Mouse (Mus musculus): ENCODE results near the gene Aprt.

DNA sequence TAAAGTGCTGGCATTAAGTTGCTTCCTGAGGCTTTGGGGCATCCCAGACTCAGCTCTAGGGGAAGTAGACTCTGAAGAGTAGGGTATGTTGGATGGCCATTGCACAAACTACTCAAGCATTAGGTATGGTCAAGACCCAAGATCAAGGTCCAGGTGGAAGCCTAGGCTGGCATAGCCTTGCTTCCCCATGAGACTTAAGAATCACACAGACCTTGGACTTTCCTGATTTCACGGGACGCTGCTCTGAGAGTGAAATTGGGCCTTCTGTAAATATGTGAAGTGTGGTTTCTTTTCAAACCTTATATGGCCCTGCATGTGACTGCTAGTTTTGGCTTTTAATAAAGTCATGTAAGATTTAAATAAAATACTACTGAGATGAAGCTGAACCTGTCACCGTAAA lies 4.0 kb downstream of the Aprt start:
- no peak for TF ChIP-seq CTCF (IDR thresholded peaks at IDR 0.05; ENCODE audit: extremely low read depth, insufficient read depth, low read length)
- TF ChIP-seq POLR2A (IDR thresholded peaks at IDR 0.05; ENCODE audit: extremely low read depth, insufficient read depth, low read length): no peak
